Mouse (Mus musculus): ENCODE results near the gene Gigyf2.
"Not testable (repeated sequence)": the region's sequence is repeated elsewhere in the genome, so short reads cannot be mapped to it uniquely, and the experiment has no call there.

Gigyf2 gene

GRCm38 (mm10) chr1:87447183-87448104 lies 120.6 kb downstream of the Gigyf2 start:
- DNase-seq (ENCODE audit: low read depth, low spot score): peak; percentile 10

GRCm38 (mm10) chr1:87449432-87449831 lies 122.6 kb downstream of the Gigyf2 start:
- no peak for DNase-seq (ENCODE audit: low read depth, low spot score)

GRCm38 (mm10) chr1:87456425-87456824 lies 129.6 kb downstream of the Gigyf2 start:
- DNase-seq (ENCODE audit: low read depth, low spot score): no peak

GRCm38 (mm10) chr1:87458045-87458444 lies 131.2 kb downstream of the Gigyf2 start:
- no peak for DNase-seq (ENCODE audit: low read depth, low spot score)

- DNase-seq (ENCODE audit: low read depth, low spot score): not testable (repeated sequence)
These were observed 133.1 kb downstream of the Gigyf2 start for GRCm38 (mm10) chr1:87459856-87460255.

GRCm38 (mm10) chr1:87467469-87467868 lies 140.7 kb downstream of the Gigyf2 start:
- DNase-seq (ENCODE audit: low read depth, low spot score): no peak

GRCm38 (mm10) chr1:87468321-87468720 lies 141.5 kb downstream of the Gigyf2 start:
- no peak for DNase-seq (ENCODE audit: low read depth, low spot score)

GRCm38 (mm10) chr1:87469971-87470370 lies 143.2 kb downstream of the Gigyf2 start, which contains the start of gene Snorc:
Snorc (plus strand) TSS chr1:87470271.
- DNase-seq (ENCODE audit: low read depth, low spot score): not testable (repeated sequence)

- no peak for DNase-seq (ENCODE audit: low read depth, low spot score)
These were observed 145.1 kb downstream of the Gigyf2 start for GRCm38 (mm10) chr1:87471914-87472313.

- no peak for DNase-seq (ENCODE audit: low read depth, low spot score)
These were observed 145.8 kb downstream of the Gigyf2 start for GRCm38 (mm10) chr1:87472576-87472975.

- no peak for DNase-seq (ENCODE audit: low read depth, low spot score)
These were observed 148.5 kb downstream of the Gigyf2 start for GRCm38 (mm10) chr1:87475076-87475895.

GRCm38 (mm10) chr1:87482546-87482945 lies 155.7 kb downstream of the Gigyf2 start:
- DNase-seq (ENCODE audit: low read depth, low spot score): peak; percentile 7

- DNase-seq (ENCODE audit: low read depth, low spot score): peak; percentile 41
These were observed 159.6 kb downstream of the Gigyf2 start for GRCm38 (mm10) chr1:87486386-87486785.

GRCm38 (mm10) chr1:87492285-87492684 lies 165.5 kb downstream of the Gigyf2 start:
- DNase-seq (ENCODE audit: low read depth, low spot score): no peak

GRCm38 (mm10) chr1:87493542-87493941 lies 166.7 kb downstream of the Gigyf2 start:
- no peak for DNase-seq (ENCODE audit: low read depth, low spot score)

Data from skeletal muscle tissue, adult 2 months (tissue).